Mouse (Mus musculus) kidney, adult 10 weeks (tissue): ENCODE results near the gene Sema4b. TPM values are rescaled to one million over a fixed set of nuclear protein-coding genes. Genes with fewer than 3 reads are reported as not detected.

ENCODE experiments used
- polyA plus RNA-seq: library from polyadenylated mRNA; stranded (reverse); fragments of 350-450 nt; fragmentation: Illumina TruSeq; extraction: RNeasy Lipid Tissue Mini Kit (QIAGEN cat#74804); gene quantifications from one replicate; pipeline ENCODE4 v1.2.3, GENCODE M21; 2014; ENCODE audit warnings: low read depth, low replicate concordance

Gene Sema4b
- polyA plus RNA-seq: 1.7 TPM

DNA sequence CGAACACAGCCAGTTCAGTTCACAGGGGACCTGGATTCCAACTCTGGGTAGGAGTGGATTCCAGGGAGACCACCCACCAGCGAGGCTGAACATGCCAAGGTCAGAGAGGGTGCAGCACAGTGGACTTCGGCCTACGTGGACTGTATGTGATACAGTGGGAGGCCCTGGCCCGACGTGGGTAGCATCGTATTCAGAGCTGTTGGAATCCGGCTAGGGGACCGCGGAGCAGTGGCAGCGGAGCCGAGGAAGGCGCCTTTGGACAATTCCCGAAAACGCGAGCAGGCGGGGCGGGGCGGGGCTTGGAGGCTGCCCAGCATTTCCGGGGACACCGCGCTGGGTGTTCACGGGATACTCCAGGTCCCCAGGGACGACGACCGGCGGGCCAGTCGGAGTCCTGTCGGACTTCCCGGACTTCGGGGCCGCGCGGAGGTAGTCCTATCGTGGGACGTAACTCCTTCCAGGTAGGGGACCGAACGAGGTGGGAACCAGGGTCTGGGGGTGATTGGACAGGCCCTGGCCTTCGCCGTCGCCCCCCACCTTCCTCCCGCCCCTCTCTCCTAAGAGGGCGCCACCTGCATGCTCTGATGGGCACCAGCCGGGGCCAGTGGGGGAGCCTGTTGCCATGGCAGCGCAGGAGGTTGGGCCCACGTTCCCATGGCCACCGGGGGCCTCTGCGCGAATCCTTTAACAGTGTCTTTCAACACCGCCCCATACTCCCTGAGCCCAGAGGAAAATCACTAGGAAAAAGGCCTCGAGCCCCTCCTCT is at the start of gene Sema4b:
Gene Sema4b, plus strand, starts transcription at position 311 of the 766 bp plus-strand sequence.

DNA sequence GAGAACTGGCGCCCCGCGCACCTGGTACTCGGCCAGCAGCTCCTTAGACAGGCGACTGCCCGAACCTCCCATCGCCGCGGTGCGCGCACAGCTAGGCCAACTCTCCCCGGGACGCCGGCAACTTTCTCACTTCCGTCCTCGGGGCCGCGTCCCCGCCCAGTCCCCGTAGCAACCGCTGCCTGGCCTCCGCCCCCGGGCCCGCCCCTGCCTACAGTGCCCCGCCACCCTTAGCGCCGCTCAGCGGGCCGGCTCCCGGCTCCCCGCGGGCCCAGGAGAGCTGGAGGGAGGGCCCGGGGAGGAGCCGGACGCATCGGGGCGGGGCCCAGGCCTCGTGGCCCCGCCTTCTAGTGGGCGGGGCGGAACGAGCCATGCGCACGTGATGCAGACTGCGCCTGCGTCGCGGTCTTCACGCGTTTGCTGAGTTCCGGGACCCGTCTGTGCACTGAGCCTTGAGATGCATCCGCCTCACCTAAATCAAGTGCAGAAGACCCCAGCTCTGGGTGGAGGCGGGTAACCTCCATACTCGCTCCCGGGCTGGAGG is 45.9 kb downstream of the Sema4b start, which contains the start of the genes Cib1 and Gdpgp1:
Gene Cib1, minus strand, starts transcription at position 325 of the 541 bp plus-strand sequence.
Gene Gdpgp1, plus strand, starts transcription at position 377 of the 541 bp plus-strand sequence.

DNA sequence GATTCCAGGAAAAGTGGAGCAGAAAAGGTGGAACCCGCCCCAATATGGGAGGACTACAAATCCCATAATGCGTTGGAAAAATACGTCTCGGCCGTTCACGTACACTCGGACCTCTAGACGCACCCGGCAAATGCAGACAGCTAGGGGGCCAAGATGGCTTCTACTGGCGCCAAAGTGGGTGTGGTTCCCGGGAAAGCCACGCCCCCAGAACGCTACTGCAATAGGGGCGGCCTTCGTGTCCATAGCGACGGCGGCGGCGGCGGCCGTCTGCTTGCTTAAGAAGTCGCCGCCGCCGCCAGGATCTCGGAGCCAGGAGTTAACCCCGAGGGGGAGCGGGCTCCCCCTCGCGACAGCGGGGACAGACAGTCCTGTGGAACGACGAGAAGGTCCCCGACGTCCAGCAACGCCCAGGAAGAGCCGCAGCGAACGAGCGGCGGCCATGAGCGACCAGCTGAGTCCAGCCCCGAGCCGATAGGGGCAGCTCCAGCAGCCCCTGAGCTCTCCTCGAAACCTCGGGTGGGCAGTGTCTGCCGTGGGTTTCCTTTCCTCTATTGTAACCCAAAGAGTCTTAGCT is 59.6 kb downstream of the Sema4b start, which contains the start of gene Ttll13:
Gene Ttll13, plus strand, starts transcription at position 229 of the 574 bp plus-strand sequence.

DNA sequence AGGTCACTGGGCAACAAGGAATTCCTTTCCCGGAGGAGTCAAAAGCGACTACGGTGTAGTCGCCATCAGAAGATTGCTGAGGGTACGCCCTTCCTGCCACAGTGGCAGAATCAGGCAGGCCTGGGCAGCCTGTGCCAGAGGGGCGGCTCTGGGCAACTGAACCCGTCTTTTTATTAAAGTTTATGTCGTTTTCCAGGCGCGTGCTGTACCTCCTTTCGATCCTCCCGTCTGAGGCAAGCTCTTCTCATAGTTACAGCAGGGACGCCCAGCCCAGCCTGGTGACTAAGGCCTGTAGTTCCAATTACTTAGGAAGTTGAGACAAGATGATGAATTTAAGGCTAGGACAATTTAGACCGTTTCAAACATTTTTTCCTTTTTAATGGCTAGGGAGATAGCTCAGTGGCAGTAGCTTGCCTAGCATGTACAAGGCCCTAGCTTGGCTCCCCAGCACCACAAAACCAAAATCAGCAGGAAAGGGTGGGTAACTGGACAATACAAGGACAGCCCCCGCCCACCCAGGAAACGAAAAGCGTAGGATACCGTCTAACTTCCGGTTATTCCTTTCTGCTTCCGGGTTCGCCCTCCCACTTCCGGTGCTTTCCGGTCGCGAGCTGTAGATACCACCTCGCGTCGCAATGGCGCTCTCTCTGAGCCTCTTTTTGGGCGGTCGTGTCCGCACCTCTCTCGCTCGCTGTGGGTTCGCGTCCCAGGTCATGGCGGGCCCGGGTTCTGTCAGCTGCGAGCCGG is 74.2 kb downstream of the Sema4b start, which contains the start of gene Ngrn:
Gene Ngrn, plus strand, starts transcription at position 591 of the 747 bp plus-strand sequence.

DNA sequence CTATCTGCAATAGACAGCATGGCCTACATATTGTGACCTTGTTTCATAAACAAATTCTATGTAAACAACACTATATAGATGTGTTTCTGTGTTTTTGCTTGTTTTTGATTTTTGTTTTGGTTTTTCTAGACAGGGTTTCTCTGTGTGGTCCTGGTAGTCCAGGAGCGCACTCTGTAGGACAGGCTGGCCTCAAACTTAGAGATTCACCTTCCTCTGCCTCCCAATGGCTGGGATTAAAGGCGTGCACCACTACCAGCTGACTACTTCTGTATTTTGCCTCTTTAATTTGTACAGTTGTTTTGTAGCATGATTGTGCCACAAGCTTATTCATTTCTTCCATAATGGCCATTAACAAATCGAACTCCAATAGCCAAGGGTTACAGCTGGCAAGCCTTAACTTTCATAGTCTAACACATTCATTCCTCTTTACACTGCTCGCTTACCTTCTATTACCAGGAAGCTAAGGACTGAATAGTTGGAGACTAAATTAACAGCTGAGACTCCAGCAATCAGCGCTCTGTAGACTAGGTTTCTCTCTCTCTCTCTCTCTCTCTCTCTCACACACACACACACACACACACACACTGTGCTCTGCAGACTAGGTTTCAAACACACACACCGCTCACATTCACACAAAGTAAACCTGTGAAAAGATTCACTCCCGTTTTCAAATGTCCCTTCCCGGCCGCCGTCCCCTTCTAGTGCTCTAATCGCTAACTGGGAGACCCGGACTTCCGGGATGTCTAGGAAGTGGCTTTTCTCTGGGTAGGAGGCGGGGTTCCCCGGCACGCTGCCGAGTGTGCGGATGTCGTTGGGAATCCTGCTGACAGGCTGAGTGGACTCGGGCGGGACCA is 82.5 kb downstream of the Sema4b start, which contains the start of gene Vps33b:
Gene Vps33b, plus strand, starts transcription at position 753 of the 854 bp plus-strand sequence.

Other genes with a start within 250 kb of the Sema4b start
- gene Zfp710, start 162.0 kb upstream of the Sema4b start, polyA plus RNA-seq: 0.73 TPM
- 35.3 TPM for gene Idh2, start 71.4 kb upstream of the Sema4b start, polyA plus RNA-seq
- gene Cib1, start 46.0 kb downstream of the Sema4b start, polyA plus RNA-seq: 24.1 TPM
- gene Gdpgp1, start 46.0 kb downstream of the Sema4b start, polyA plus RNA-seq: 1.5 TPM
- 0.97 TPM for gene Ttll13, start 59.5 kb downstream of the Sema4b start, polyA plus RNA-seq
- 15.5 TPM for gene Ngrn, start 74.4 kb downstream of the Sema4b start, polyA plus RNA-seq
- 7.2 TPM for gene Vps33b, start 82.8 kb downstream of the Sema4b start, polyA plus RNA-seq
- gene Prc1, start 107.6 kb downstream of the Sema4b start, polyA plus RNA-seq: 1.8 TPM
- 1.7 TPM for gene Rccd1, start 137.6 kb downstream of the Sema4b start, polyA plus RNA-seq
- 2.1 TPM for gene Unc45a, start 154.2 kb downstream of the Sema4b start, polyA plus RNA-seq
- 23.2 TPM for gene Hddc3, start 156.3 kb downstream of the Sema4b start, polyA plus RNA-seq
- 8.3 TPM for gene Man2a2, start 184.5 kb downstream of the Sema4b start, polyA plus RNA-seq
- not detected for gene Fes, start 201.1 kb downstream of the Sema4b start, polyA plus RNA-seq
- 2.9 TPM for gene Furin, start 218.6 kb downstream of the Sema4b start, polyA plus RNA-seq